ENCODE assay signal across 24 mouse cellular contexts in the genomic region with DNA sequence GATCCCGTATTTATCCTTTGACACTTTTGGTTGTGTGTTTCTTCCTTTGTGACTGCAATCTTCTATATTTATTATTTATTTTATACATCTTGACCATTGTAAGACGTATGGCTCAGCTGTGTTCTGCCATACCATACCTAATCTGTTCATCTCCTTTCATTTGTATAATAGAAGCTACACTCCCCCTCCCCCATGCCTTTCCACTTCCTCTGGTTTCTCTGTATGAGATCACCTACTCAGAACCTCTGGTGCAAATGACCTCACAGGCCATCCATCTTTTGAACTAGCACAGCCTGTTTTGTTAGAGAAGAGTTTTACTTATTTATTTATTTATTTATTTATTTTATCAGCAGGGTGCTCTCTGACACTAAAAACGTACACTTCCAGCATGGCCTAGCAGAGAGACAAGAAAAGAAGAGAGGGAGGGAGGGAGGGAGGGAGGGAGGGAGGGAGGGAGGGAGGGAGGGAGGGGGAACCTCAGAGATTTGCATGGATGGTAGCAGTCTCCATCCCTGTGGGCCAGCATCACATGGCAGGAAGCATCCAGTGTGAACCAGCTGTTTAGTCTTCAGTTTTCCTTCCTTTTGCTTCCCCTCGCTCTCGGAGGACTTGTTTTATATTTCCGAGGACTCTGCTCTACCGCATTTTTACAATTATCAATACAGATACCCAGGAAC.
DNase-seq lines count a peak whose midpoint lies in the region; ATAC-seq and TF ChIP-seq lines count a peak whose summit lies in the region.
"Had no signal": no experiment of that assay in that cellular context is flagged by ENCODE, and none has a peak within 500 bp of the region (broad histone marks: within the 10 kb centered on the region; RNA-seq: fewer than 3 reads in every experiment).

No protein-coding gene starts in this region.

- no peaks in the 10 kb centered on the region for H3K36me3 ChIP-seq in forebrain, embryonic 14.5 days (ENCODE audit: control insufficient read depth, insufficient read depth, low read length)
- no peaks in the 10 kb centered on the region for H3K36me3 ChIP-seq in forebrain, embryonic 12.5 days (replicated peaks)
- no peaks in the 10 kb centered on the region for H3K36me3 ChIP-seq in intestine, embryonic 14.5 days (ENCODE audit: control insufficient read depth, insufficient read depth, low read length)
- H3K36me3 ChIP-seq in intestine, postnatal 0 days (ENCODE audit: control insufficient read depth, insufficient read depth) = no peaks in the 10 kb centered on the region
- H3K36me3 ChIP-seq in neural tube, embryonic 12.5 days = no peaks in the 10 kb centered on the region
- H3K36me3 ChIP-seq: G1E; intestine, embryonic 15.5 days; limb, embryonic 12.5 days had no signal

- DNase-seq in forebrain, embryonic 14.5 days (ENCODE audit: low spot score) = no peak
- peak; percentile 52 for DNase-seq in intestine, embryonic 14.5 days (ENCODE audit: low spot score)
- no peak for DNase-seq in neural tube, embryonic 10.5 days (ENCODE audit: extremely low spot score, low spot score)
- peak; percentile 57 for DNase-seq in embryo, embryonic 11 days
- DNase-seq in kidney, adult 18-20 months = no peak
- DNase-seq: adrenal gland, adult 2 months; cerebellum, adult 11-12 months; cerebellum, postnatal 10 days; gastrocnemius, postnatal 36 days; kidney, postnatal 25 days; layer of hippocampus, postnatal 36 days; liver, postnatal 0 days; right cerebral cortex, postnatal 14 days; thymus, adult 2 months; thymus, postnatal 4 days had no signal

- no peaks in the 10 kb centered on the region for H3K4me1 ChIP-seq in forebrain, embryonic 14.5 days (ENCODE audit: control insufficient read depth, insufficient read depth, low read length)
- peaks cover 12% of the 10 kb centered on the region; the same call in 1 of the 2 replicates for H3K4me1 ChIP-seq in forebrain, embryonic 12.5 days
- no peaks in the 10 kb centered on the region for H3K4me1 ChIP-seq in intestine, embryonic 14.5 days (replicated peaks; ENCODE audit: control insufficient read depth, insufficient read depth, low read length)
- H3K4me1 ChIP-seq in intestine, postnatal 0 days (replicated peaks; ENCODE audit: control insufficient read depth, insufficient read depth, low read length) = no peaks in the 10 kb centered on the region
- H3K4me1 ChIP-seq in neural tube, embryonic 12.5 days = peaks cover 5% of the 10 kb centered on the region
- H3K4me1 ChIP-seq: intestine, embryonic 15.5 days; megakaryocyte, embryonic 14.5 days had no signal

- no peaks in the 10 kb centered on the region for H3K27me3 ChIP-seq in forebrain, embryonic 14.5 days (replicated peaks; ENCODE audit: control insufficient read depth, insufficient read depth, low read length)
- H3K27me3 ChIP-seq in forebrain, embryonic 12.5 days = no peaks in the 10 kb centered on the region
- H3K27me3 ChIP-seq in intestine, embryonic 14.5 days (replicated peaks; ENCODE audit: control insufficient read depth, insufficient read depth, low read length) = no peaks in the 10 kb centered on the region
- no peaks in the 10 kb centered on the region for H3K27me3 ChIP-seq in intestine, postnatal 0 days (replicated peaks; ENCODE audit: control insufficient read depth, insufficient read depth, low read length)
- no peaks in the 10 kb centered on the region for H3K27me3 ChIP-seq in neural tube, embryonic 12.5 days (replicated peaks)
- H3K27me3 ChIP-seq: intestine, embryonic 15.5 days; limb, embryonic 12.5 days; megakaryocyte, embryonic 14.5 days had no signal

- H3K27ac ChIP-seq in forebrain, embryonic 14.5 days (ENCODE audit: low read depth, low read length) = no peak overlapping the region
- H3K27ac ChIP-seq in forebrain, embryonic 12.5 days = no peak overlapping the region
- H3K27ac ChIP-seq in intestine, embryonic 14.5 days (ENCODE audit: low read depth) = no peak overlapping the region
- no peak overlapping the region for H3K27ac ChIP-seq in intestine, postnatal 0 days (ENCODE audit: low read depth, low read length)
- H3K27ac ChIP-seq in neural tube, embryonic 12.5 days = no peak overlapping the region
- H3K27ac ChIP-seq: intestine, embryonic 15.5 days; limb, embryonic 12.5 days; stomach, postnatal 0 days had no signal

- TF ChIP-seq CTCF in intestine, postnatal 0 days (IDR thresholded peaks at IDR 0.05; ENCODE audit: low read depth) = no peak

- H3K4me2 ChIP-seq in forebrain, embryonic 14.5 days (ENCODE audit: low read length) = no peak overlapping the region
- no peak overlapping the region for H3K4me2 ChIP-seq in forebrain, embryonic 12.5 days
- H3K4me2 ChIP-seq in intestine, embryonic 14.5 days (ENCODE audit: low read length) = no peak overlapping the region
- H3K4me2 ChIP-seq in intestine, postnatal 0 days (replicated peaks; ENCODE audit: low read depth) = no peak overlapping the region
- H3K4me2 ChIP-seq in neural tube, embryonic 12.5 days (replicated peaks) = no peak overlapping the region
- H3K4me2 ChIP-seq: intestine, embryonic 15.5 days; limb, embryonic 12.5 days; liver, embryonic 11.5 days had no signal

- H3K9me3 ChIP-seq in forebrain, embryonic 14.5 days (replicated peaks; ENCODE audit: control insufficient read depth, low read length) = peaks cover 4% of the 10 kb centered on the region
- 0 out of 2 replicates have a peak, but pooled peaks cover 11% of the 10 kb centered on the region for H3K9me3 ChIP-seq in forebrain, embryonic 12.5 days
- H3K9me3 ChIP-seq in intestine, embryonic 14.5 days (ENCODE audit: control insufficient read depth, low read length) = 0 out of 2 replicates have a peak, but pooled peaks cover 5% of the 10 kb centered on the region
- H3K9me3 ChIP-seq in intestine, postnatal 0 days (ENCODE audit: control insufficient read depth) = no peaks in the 10 kb centered on the region
- H3K9me3 ChIP-seq in neural tube, embryonic 12.5 days = peaks cover 15% of the 10 kb centered on the region; the same call in 1 of the 2 replicates
- H3K9me3 ChIP-seq: intestine, embryonic 15.5 days had no signal

- ATAC-seq in forebrain, embryonic 14.5 days = 0 out of 2 replicates have a peak, but pooled peaks have one; percentile 10
- no peak for ATAC-seq in forebrain, embryonic 12.5 days (ENCODE audit: low FRiP score)
- 0 out of 2 replicates have a peak, but pooled peaks have one; percentile 27 for ATAC-seq in intestine, embryonic 14.5 days (replicated peaks; ENCODE audit: low FRiP score, low TSS enrichment, low read depth)
- ATAC-seq in intestine, postnatal 0 days = no peak
- 0 out of 2 replicates have a peak, but pooled peaks have one; percentile 61 for ATAC-seq in neural tube, embryonic 12.5 days (ENCODE audit: low FRiP score, low read depth)
- ATAC-seq: intestine, embryonic 15.5 days; liver, postnatal 0 days had no signal

- WGBS in forebrain, embryonic 14.5 days = 75% methylated on average over 7 of the region's 7 CpGs
- WGBS in forebrain, embryonic 12.5 days = 64% methylated on average over 7 of the region's 7 CpGs
- 40% methylated on average over 7 of the region's 7 CpGs for WGBS in intestine, embryonic 14.5 days
- 64% methylated on average over 7 of the region's 7 CpGs for WGBS in intestine, postnatal 0 days
- 64% methylated on average over 7 of the region's 7 CpGs for whole genome bisulfite sequencing in neural tube, embryonic 12.5 days

- H3K9ac ChIP-seq in forebrain, embryonic 14.5 days (ENCODE audit: low read length) = no peak overlapping the region
- no peak overlapping the region for H3K9ac ChIP-seq in forebrain, embryonic 12.5 days
- no peak overlapping the region for H3K9ac ChIP-seq in intestine, embryonic 14.5 days (ENCODE audit: low read length)
- H3K9ac ChIP-seq in intestine, postnatal 0 days (ENCODE audit: low read depth, low read length) = no peak overlapping the region
- no peak overlapping the region for H3K9ac ChIP-seq in neural tube, embryonic 12.5 days
- H3K9ac ChIP-seq: intestine, embryonic 15.5 days; limb, embryonic 12.5 days; liver, postnatal 0 days had no signal

- no peak overlapping the region for H3K4me3 ChIP-seq in forebrain, embryonic 14.5 days (ENCODE audit: low read depth, low read length)
- no peak overlapping the region for H3K4me3 ChIP-seq in forebrain, embryonic 12.5 days (replicated peaks)
- no peak overlapping the region for H3K4me3 ChIP-seq in intestine, embryonic 14.5 days (ENCODE audit: low read depth, low read length)
- no peak overlapping the region for H3K4me3 ChIP-seq in intestine, postnatal 0 days (ENCODE audit: low read depth, low read length)
- no peak overlapping the region for H3K4me3 ChIP-seq in neural tube, embryonic 12.5 days
- H3K4me3 ChIP-seq: intestine, embryonic 15.5 days; limb, embryonic 12.5 days; megakaryocyte, embryonic 14.5 days had no signal

Comparison
In these comparisons a context has a peak if more than half of its experiments do, and no peak if none do; other contexts are left out.
1. ATAC-seq: peak in forebrain, embryonic 14.5 days (single experiment), intestine, embryonic 14.5 days (single experiment) and neural tube, embryonic 12.5 days (single experiment); none in forebrain, embryonic 12.5 days (single experiment) and intestine, postnatal 0 days (single experiment).
2. DNase-seq: peak in intestine, embryonic 14.5 days (single experiment) and embryo, embryonic 11 days (single experiment); none in forebrain, embryonic 14.5 days (single experiment), neural tube, embryonic 10.5 days (single experiment) and kidney, adult 18-20 months (single experiment).